Mouse (Mus musculus): Measurements from ENCODE around the gene Eif4e. TPM values are rescaled to one million over a fixed set of nuclear protein-coding genes. Genes with fewer than 3 reads are reported as not detected.

The Eif4e gene
- polyA plus RNA-seq, 1 experiment from 2014 or later, result 134 TPM

- no peaks in the 10 kb centered on the region for H3K9me3 ChIP-seq (ENCODE audit: control insufficient read depth)
- ATAC-seq, result no peak
- H3K4me3 ChIP-seq (ENCODE audit: low read depth, low read length), result no peak overlapping the region
- H3K4me1 ChIP-seq (replicated peaks; ENCODE audit: control insufficient read depth, insufficient read depth, low read length), result no peaks in the 10 kb centered on the region
- no peak for TF ChIP-seq CTCF (IDR thresholded peaks at IDR 0.05; ENCODE audit: low read depth)
- H3K4me2 ChIP-seq (replicated peaks; ENCODE audit: low read depth), result no peak overlapping the region
- 56% methylated on average over 4 of the region's 4 CpGs for WGBS
- H3K36me3 ChIP-seq (ENCODE audit: control insufficient read depth, insufficient read depth), result no peaks in the 10 kb centered on the region
- H3K9ac ChIP-seq (ENCODE audit: low read depth, low read length), result no peak overlapping the region
- no peaks in the 10 kb centered on the region for H3K27me3 ChIP-seq (replicated peaks; ENCODE audit: control insufficient read depth, insufficient read depth, low read length)
- no peak overlapping the region for H3K27ac ChIP-seq (ENCODE audit: low read depth, low read length)
These were observed 75.1 kb downstream of the Eif4e start for GRCm38 (mm10) chr3:138601076-138601475.

- Histone ChIP-seq H3K27ac (ENCODE audit: low read depth, low read length) (no peak overlapping the region), H3K4me3 (ENCODE audit: low read depth, low read length) (no peak overlapping the region), H3K9me3 (ENCODE audit: control insufficient read depth) (no peaks in the 10 kb centered on the region), H3K9ac (ENCODE audit: low read depth, low read length) (no peak overlapping the region), H3K27me3 (replicated peaks; ENCODE audit: control insufficient read depth, insufficient read depth, low read length) (no peaks in the 10 kb centered on the region), H3K4me1 (replicated peaks; ENCODE audit: control insufficient read depth, insufficient read depth, low read length) (no peaks in the 10 kb centered on the region), H3K36me3 (ENCODE audit: control insufficient read depth, insufficient read depth) (no peaks in the 10 kb centered on the region), H3K4me2 (replicated peaks; ENCODE audit: low read depth) (no peak overlapping the region; the same call in 1 of the 2 replicates)
- no peak for ATAC-seq
- 41% methylated on average over 8 of the region's 8 CpGs for WGBS
- no peak for TF ChIP-seq CTCF (IDR thresholded peaks at IDR 0.05; ENCODE audit: low read depth)
These were observed 79.2 kb downstream of the Eif4e start for GRCm38 (mm10) chr3:138605132-138605531.

GRCm38 (mm10) chr3:138608665-138609064, 82.7 kb downstream of the Eif4e start:
- no peak overlapping the region for H3K9ac ChIP-seq (ENCODE audit: low read depth, low read length)
- 82% methylated on average over 5 of the region's 5 CpGs for WGBS
- H3K9me3 ChIP-seq (ENCODE audit: control insufficient read depth), result no peaks in the 10 kb centered on the region
- H3K36me3 ChIP-seq (ENCODE audit: control insufficient read depth, insufficient read depth), result no peaks in the 10 kb centered on the region
- H3K4me3 ChIP-seq (ENCODE audit: low read depth, low read length), result no peak overlapping the region
- H3K4me2 ChIP-seq (replicated peaks; ENCODE audit: low read depth), result no peak overlapping the region
- H3K27ac ChIP-seq (ENCODE audit: low read depth, low read length), result no peak overlapping the region
- no peaks in the 10 kb centered on the region for H3K27me3 ChIP-seq (replicated peaks; ENCODE audit: control insufficient read depth, insufficient read depth, low read length)
- no peak for ATAC-seq
- H3K4me1 ChIP-seq (replicated peaks; ENCODE audit: control insufficient read depth, insufficient read depth, low read length), result no peaks in the 10 kb centered on the region
- no peak for TF ChIP-seq CTCF (IDR thresholded peaks at IDR 0.05; ENCODE audit: low read depth)

MicroRNA genes within 50 kb of the gene (microRNA counts, 519-probe panel; counts per million panel counts)
- not detected for microRNA mmu-miR-1956

Small RNA genes lying within 50 kb of the gene (microRNA-seq; reads per million reads assigned to microRNA genes)
- gene Mir1956, result not detected

Other genes with a start within 250 kb of the Eif4e start
- gene Adh6a, start 212.9 kb upstream of the Eif4e start, polyA plus RNA-seq (2015; fragmentation: Nextera tagmentation; extraction: Ambion mirVana), result 6.1 and 9.2 TPM in 2 replicates
- gene Adh6b, start 184.4 kb upstream of the Eif4e start, polyA plus RNA-seq (2015; fragmentation: Nextera tagmentation; extraction: Ambion mirVana), result not detected in 2 replicates
- 0.51 TPM in 1 of 2 replicates, not detected in the other for gene Adh4, start 110.7 kb upstream of the Eif4e start, polyA plus RNA-seq (2015; fragmentation: Nextera tagmentation; extraction: Ambion mirVana)
- gene Adh5, start 83.1 kb upstream of the Eif4e start, polyA plus RNA-seq (2015; fragmentation: Nextera tagmentation; extraction: Ambion mirVana), result 105 and 111 TPM in 2 replicates
- 29.0 and 29.6 TPM in 2 replicates for gene Metap1, start 36.7 kb upstream of the Eif4e start, polyA plus RNA-seq (2015; fragmentation: Nextera tagmentation; extraction: Ambion mirVana)
- 6.4 and 7.4 TPM in 2 replicates for gene Tspan5, start 216.0 kb downstream of the Eif4e start, polyA plus RNA-seq (2015; fragmentation: Nextera tagmentation; extraction: Ambion mirVana)

Data from intestine, postnatal 0 days (tissue).